Mouse (Mus musculus) heart, postnatal 36 days (tissue): Measurements from ENCODE around the gene Sort1. TPM values are rescaled to one million over a fixed set of nuclear protein-coding genes. Genes with fewer than 3 reads are reported as not detected.

ENCODE experiments used
- DNase-seq, 2 experiments: peaks; one replicate each; pipeline ENCODE4 v3.0.0; 2021 to 2022
- intact Hi-C: fragments of 180-260 bp; cut with DNase I; formaldehyde crosslinking; loops from one replicate; pipeline ENCODE4 v1.15.1; 2025
- total RNA-seq, 2 experiments: library from RNA; stranded (reverse); gene quantifications; 2 replicates each; pipeline ENCODE4 v1.2.3; 2021

The Sort1 gene
- total RNA-seq, 2 experiments from 2014 or later: 18.7 to 20.3 TPM

- intact Hi-C loops: loop anchor here (5.0 to 10.0 kb wide), 2 partner anchors 47 to 245 kb away; partner anchors contain the start of gene Clcc1
- DNase-seq: no peak
Observed at GRCm38 (mm10) chr3:108409656-108410358, 125.9 kb downstream of the Sort1 start.

- intact Hi-C loops: loop anchor here (5.0 to 10.0 kb wide), 2 partner anchors 47 to 244 kb away; partner anchors contain the start of gene Clcc1
Observed at GRCm38 (mm10) chr3:108410359-108410714, 126.5 kb downstream of the Sort1 start.

More at GRCm38 (mm10) chr3:108410359-108410714, 126.5 kb downstream of the Sort1 start:
- DNase-seq: no peak

Other genes with a start within 250 kb of the Sort1 start
- gene Gstm4, start 239.2 kb upstream of the Sort1 start, total RNA-seq: 10 to 100 TPM; 12.3 to 13.3 TPM
- 1 to 10 TPM; 4.6 to 5.1 TPM for gene Ampd2, start 197.4 kb upstream of the Sort1 start, total RNA-seq
- not detected for gene Gnat2, start 191.3 kb upstream of the Sort1 start, total RNA-seq
- gene Gnai3, start 137.9 kb upstream of the Sort1 start, total RNA-seq: 10 to 100 TPM; 18.3 to 20.0 TPM
- gene Gpr61, start 129.2 kb upstream of the Sort1 start, total RNA-seq: not detected
- gene Amigo1, start 97.7 kb upstream of the Sort1 start, total RNA-seq: 10 to 100 TPM; 15.1 to 15.5 TPM
- 1 to 10 TPM; 5.3 to 5.5 TPM for gene Cyb561d1, start 82.9 kb upstream of the Sort1 start, total RNA-seq
- gene Atxn7l2, start 73.1 kb upstream of the Sort1 start, total RNA-seq: 1 to 10 TPM; 2.6 to 3.2 TPM
- under 1 TPM; 0.70 to 0.80 TPM for gene Sypl2, start 57.4 kb upstream of the Sort1 start, total RNA-seq
- 10 to 100 TPM; 54.3 to 55.2 TPM for gene Psma5, start 27.2 kb upstream of the Sort1 start, total RNA-seq
- 10 to 100 TPM; 46.4 to 54.6 TPM for gene Mybphl, start 80.8 kb downstream of the Sort1 start, total RNA-seq
- gene Psrc1, start 99.8 kb downstream of the Sort1 start, total RNA-seq: under 1 TPM; 0.39 to 0.68 TPM
- gene Celsr2, start 131.5 kb downstream of the Sort1 start, total RNA-seq: 1 to 10 TPM; 6.6 to 7.4 TPM
- 10 to 100 TPM; 82.6 to 83.9 TPM for gene Sars, start 161.1 kb downstream of the Sort1 start, total RNA-seq